Mouse (Mus musculus) liver, adult (tissue): ENCODE results near the gene Pip5kl1.

Experiments
- GATA4 ChIP-seq: IDR thresholded peaks from 2 replicates; pipeline ENCODE4 v1.6.1; 2014; ENCODE audit warnings: mild to moderate bottlenecking, low read length; ENCODE audit not compliant: insufficient replicate concordance

The Pip5kl1 gene

GRCm38 (mm10) chr2:32629276-32629976, 54.8 kb downstream of the Pip5kl1 start:
- TF ChIP-seq GATA4 = no peak

- TF ChIP-seq GATA4 = no peak
These were observed 55.4 kb downstream of the Pip5kl1 start for GRCm38 (mm10) chr2:32630036-32630435.

GRCm38 (mm10) chr2:32631046-32631445, 56.4 kb downstream of the Pip5kl1 start:
- TF ChIP-seq GATA4 = no peak

- TF ChIP-seq GATA4 = no peak
These were observed 57.3 kb downstream of the Pip5kl1 start for GRCm38 (mm10) chr2:32631737-32632394.
